Mouse (Mus musculus): ENCODE results near the gene Slc35e3. TPM values are rescaled to one million over a fixed set of nuclear protein-coding genes. Genes with fewer than 3 reads are reported as not detected.
A peak's percentile ranks its signal among the peaks of the same experiment; 100 is the strongest.

The Slc35e3 gene
- total RNA-seq (2021): 10 to 100 TPM; 10.4 to 20.4 TPM
- polyA plus RNA-seq (2012; rRNA removed): 9.1 and 9.2 TPM in 2 replicates
- long read RNA-seq, transcript Slc35e3-201 (5 exons, 3,489 nt): major isoform, 12 of 19 reads
- long read RNA-seq, partial matches to known transcripts: 5 of 19 reads
- long read RNA-seq, other reads (novel, unspliced or antisense): 2 of 19 reads

GRCm38 (mm10) chr10:117746297-117746883 lies at the start of gene Slc35e3:
TSS of gene Slc35e3 (minus strand) at chr10:117746365.
- peak; percentile 99 for DNase-seq

GRCm38 (mm10) chr10:117795206-117795605 lies 49.0 kb upstream of the Slc35e3 start:
- peak; percentile 36 for DNase-seq

- peak; percentile 17 for DNase-seq
Observed at GRCm38 (mm10) chr10:117793436-117794030, 47.4 kb upstream of the Slc35e3 start.

DNA sequence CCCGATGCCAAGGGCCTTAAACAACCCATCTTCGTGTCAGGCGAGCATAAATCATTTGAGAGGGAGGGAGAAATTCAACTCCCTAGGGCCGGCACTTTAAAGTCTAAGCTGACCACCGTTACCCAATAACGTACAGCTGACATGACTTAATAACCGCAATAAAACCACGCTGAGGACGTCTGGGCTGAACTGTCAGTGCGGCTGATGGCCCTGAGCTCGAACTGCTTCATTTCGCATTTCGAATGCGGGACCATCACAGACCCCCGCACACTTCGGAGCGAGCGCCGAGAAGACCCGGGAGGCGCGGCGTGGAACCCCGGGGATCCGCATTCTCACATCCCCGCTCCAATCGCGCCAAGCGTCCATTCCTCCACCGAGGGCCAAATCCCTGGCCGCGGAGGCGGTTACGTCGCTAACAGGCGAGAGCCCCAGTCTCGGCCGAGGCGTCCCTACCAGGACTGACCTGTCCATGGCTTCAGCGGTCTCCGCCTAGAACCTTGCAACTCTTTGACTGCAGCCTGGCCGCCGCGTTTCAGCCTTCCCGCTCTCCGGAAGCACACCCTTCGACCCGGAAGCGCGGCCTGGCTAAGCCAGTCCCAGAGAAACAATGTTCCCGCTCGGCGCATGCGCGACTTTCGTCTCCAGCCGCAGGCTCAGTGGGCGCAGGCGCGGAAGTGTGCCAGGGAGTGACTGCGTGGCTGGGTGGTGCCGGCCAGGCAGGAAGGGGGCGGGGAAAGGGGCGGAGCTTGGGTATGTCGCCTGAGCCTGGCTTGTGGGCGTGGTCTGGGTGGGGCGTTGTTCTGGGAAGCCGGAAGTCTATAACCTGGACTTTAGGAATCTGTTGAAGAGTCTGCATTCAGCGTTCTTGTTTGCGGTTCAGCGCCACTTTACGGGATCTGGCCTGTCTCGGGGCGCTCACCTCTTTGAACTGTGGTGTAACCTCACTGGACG lies 46.3 kb upstream of the Slc35e3 start, which contains the start of gene Nup107:
Gene Nup107, minus strand, starts transcription at position 565 of the 951 bp plus-strand sequence.
- DNase-seq: peak; percentile 100

GRCm38 (mm10) chr10:117791171-117791470 lies 45.0 kb upstream of the Slc35e3 start:
- no peak for DNase-seq

DNA sequence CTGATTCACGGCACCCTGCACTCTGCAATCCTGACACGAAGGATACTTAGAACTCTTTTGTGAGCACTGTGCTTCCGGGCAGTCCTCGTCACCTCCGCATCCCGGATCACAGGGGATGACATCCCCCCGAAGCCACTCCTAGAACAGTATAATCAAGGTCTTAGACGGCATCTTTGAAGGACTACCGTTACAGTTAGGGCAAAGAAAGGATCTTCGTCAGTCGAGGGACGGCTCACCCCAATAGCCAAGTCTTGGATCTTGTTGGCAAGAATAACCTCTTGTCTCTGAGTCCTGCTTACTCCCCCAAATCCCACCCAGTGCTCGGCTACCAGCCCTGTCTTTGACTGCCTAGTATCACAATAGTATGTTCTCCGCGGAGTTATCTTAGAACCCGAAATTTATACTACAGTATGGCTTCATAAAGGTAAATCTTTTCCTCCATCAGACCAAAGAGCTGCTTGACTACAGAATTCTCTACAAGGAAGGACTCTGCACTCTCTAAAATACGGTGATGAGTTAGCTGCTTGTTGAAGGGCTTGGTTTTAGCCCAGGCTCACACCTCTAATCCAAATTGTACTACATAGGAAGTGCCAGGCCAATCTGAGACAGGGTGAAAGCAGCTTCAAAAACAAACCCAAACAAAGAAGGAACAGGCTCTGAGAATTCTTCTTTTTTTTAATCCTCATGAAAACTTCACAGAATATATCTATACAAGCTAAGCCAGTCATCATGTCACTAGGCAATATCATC lies 44.4 kb upstream of the Slc35e3 start:
- no peak for DNase-seq

DNA sequence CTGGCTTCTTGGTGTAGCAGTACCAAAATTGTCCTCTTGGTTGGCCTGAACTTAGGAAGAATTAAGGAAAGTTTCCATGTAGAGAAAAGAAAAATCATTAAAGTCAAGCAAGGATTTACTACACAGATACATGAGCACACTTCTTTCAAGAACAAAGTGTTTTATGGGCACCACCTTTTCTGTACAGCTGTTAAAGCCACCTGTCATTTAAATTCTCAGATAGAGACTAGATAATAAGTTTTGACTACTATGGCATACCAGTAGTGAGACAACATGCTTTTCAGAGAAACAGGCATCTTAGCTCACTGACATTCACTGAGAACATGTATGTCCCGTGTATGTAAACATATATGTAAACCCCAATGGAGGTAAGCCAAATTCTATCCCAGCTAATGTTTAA lies 43.8 kb upstream of the Slc35e3 start:
- no peak for DNase-seq

GRCm38 (mm10) chr10:117784646-117785045 lies 38.5 kb upstream of the Slc35e3 start:
- no peak for DNase-seq

- no peak for DNase-seq
Observed at GRCm38 (mm10) chr10:117783786-117784420, 37.7 kb upstream of the Slc35e3 start.

GRCm38 (mm10) chr10:117782491-117783260 lies 36.5 kb upstream of the Slc35e3 start:
- no peak for DNase-seq

DNA sequence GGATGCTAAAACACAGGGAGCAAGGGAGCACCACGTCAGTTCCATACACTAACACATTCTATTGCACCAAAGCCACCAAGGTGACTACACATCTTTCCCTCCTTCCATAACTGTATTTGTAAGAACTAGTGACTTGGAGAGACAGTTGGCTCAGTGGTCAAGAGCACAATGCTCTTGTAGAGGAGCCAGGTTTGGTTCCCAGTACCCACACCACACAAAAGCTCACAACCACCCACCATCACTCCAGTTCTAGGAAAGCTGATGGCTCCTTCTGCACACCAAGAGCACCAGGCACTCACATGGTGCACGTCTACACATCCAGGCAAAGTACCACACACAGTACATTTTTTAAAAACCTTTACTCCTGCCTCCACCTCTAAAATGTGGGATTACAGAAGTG lies 35.9 kb upstream of the Slc35e3 start:
- DNase-seq: no peak

DNA sequence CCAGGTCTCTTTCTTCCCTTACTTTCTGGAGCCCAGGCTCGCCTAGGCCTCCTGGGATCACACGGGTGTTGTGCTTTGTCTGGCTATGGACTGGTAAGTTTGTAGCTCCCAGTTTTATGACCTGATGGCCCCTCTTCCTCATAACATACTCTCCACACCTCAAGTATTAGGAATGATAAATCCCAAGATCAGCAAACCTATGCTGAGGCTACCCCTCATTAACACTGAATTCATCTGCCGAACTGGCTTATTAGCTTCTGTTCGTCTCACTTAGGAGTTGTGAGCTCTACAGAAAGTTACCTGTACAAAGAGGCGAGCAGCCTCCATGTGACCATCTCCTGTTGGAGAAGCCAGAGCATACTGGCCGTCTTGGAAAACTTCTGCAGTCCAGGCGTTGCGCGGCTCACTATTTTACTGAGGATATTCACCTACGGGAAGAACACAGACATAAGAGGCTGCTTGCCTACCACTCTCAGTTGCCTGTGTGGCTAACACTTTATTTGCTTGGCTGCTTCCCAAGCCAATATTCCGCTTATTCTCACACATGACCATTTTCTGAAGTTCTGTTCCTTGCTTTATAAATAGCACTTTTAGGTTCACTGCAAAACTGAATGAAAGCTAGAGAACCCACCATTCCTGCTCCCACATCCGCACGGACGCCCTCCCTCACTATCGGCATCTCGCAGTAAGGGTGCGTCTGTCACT lies 35.0 kb upstream of the Slc35e3 start:
- DNase-seq: no peak

DNA sequence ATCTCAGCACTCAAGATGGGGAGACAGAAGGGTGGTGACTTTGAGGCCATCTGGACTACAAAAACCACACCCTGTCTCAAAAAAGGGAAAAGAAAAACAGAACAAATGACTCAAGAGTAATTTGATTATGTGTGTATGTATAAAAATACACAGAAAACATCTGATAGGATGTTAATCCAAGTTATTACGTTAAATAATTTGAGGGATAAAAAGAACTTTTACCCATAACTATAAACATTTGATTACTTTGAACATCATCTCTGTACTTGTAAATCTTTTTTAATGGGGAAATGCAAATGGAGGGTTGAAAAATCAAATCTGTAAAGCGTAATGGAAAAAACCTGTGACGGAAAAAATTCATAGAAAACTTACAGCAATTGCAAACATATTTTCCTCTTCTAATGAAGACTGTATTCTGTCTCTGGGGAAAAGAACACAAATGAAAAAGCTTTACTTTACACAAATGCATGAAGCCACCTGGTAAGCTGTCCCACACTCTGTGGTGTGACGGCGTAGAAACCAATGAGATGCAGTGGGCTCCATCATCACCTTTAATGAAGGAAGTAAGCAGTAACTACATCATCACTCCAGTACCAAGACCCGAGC lies 34.2 kb upstream of the Slc35e3 start:
- no peak for DNase-seq

DNA sequence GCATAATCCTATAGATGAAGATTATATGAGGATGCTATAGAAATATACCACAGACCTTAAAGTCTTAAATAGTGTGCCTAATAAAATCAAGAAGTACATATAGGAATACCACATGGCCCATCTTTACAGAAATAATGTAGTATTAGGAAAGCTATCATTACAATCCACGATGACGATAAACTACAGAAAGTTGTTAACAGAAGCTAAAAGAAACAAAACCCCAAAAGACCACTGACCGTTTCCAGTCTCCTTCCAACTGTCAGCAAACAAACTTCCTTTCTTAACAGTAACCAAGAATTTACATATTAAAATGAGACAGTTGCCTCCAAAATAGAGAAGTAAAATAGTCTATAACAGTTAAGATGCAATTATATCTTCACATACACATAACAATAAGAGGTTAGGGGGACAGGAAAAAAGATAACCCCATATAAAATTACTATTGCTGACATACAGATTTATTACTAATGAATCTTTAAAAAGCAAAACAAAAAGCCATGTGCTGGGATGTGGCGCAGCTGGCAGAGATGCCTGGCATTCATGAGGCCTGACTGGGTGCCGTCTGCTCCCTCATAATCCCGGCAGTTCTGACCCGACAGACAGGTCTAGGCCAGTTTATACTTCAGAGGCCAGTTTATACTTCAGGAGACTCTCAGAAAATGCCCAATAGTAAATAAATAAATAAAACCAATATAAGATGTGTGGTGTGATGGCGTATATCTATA lies 33.6 kb upstream of the Slc35e3 start:
- DNase-seq: no peak

DNA sequence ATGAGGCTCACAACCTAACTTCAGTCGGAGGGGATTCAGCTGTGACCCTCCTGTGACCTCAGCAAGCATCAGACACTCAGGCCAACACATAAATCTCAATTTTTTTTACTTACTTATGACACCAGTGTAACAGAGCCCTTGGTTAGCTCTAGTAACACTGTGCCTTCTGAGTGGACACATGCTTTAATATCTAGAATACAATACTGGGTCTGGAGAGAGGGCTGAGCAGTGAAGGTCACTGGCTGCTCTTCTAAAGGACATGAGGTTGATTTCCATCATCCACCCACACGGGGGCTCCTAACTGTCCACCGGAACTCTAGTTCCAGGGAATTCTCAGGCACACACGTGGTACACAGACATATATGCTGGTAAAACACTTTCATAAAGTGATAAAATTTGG lies 32.8 kb upstream of the Slc35e3 start:
- no peak for DNase-seq

- DNase-seq: no peak
Observed at GRCm38 (mm10) chr10:117778328-117778910, 32.3 kb upstream of the Slc35e3 start.

DNA sequence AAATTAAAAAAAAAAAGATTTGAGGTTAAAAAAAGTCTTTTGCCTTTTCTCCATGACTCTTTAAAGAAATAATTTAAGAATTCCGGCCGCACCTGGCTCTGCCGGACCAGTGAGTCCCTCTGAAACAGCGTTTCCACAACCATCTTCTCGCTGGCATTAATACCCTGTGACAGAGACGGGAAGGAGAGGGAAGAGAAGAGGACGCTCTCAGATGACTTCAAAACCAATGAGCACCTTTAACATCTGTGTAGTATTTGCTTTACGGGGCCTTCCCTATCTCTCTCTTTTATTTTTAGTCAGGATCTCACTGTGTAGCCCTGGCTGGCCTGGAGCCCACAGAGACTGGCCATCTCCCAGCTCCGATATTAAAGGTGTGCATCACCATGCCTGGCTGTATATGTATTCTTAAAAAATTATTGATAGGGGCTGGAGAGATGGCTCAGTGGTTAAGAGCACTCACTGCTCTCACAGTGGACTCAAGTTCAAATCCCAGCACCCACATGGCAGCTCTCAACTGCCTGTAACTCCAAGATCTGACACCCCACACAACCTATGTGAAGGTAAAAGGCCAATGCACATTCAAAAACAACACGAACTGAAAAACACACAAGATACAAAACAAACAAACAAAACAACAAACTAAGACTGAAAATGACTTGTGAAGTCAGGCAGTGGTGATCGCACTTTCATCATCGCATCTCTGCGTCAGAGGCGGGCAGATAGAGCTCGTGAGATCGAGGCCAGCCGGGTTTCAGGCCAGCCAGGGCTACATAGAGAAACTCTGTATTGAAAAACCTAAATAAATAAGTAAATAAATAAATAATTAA lies 31.5 kb upstream of the Slc35e3 start:
- DNase-seq: no peak

DNA sequence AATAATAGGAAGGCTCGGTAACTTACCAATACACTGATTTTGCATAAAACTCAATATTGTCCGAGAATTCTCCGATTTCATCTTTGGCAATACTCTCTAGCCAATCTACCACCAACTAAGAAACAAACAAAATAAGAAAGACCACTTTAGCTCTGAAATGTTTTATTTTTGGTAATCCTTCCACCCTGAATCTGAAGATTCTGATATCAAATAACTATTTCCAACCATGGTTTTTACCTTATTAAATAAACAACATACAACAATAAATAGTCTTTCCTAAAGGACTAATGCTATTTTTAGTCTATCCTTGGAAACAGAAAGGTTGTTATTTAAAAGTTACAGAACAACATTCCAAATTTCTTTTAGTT lies 30.9 kb upstream of the Slc35e3 start:
- DNase-seq: no peak
